Mouse (Mus musculus) layer of hippocampus, postnatal 14 days (tissue): ENCODE measurements at regions not wholly inside any gene's neighbourhood (a gene's known extent, or its start where the extent isn't known, plus 50 kb on each side); places are given as distances from the start of the nearest gene placed in this dataset.

Source experiments
- DNase-seq, 2 experiments: peaks; one replicate each; pipeline ENCODE4 v3.0.0; 2021 to 2022; ENCODE audit warnings: low spot score in 2 of 2, mixed read lengths in 1 of 2

GRCm38 (mm10) chr13:15283065-15283464 is 180.0 kb upstream of the Gli3 start:
- DNase-seq, result no peak

- peak; percentile 3 to 44 for DNase-seq
These were observed 164.6 kb upstream of the Gli3 start for GRCm38 (mm10) chr13:15298457-15298856.

GRCm38 (mm10) chr13:15325413-15325812 is 137.6 kb upstream of the Gli3 start:
- DNase-seq, result no peak

- DNase-seq, result no peak
These were observed 136.9 kb upstream of the Gli3 start for GRCm38 (mm10) chr13:15326146-15326545.

GRCm38 (mm10) chr13:15329561-15329960 is 133.5 kb upstream of the Gli3 start:
- DNase-seq, result no peak

GRCm38 (mm10) chr13:15343474-15343873 is 119.6 kb upstream of the Gli3 start:
- DNase-seq, result no peak

- no peak for DNase-seq
These were observed 116.2 kb upstream of the Gli3 start for GRCm38 (mm10) chr13:15346866-15347265.

- DNase-seq, result no peak
These were observed 96.6 kb upstream of the Gli3 start for GRCm38 (mm10) chr13:15366437-15366836.

GRCm38 (mm10) chr13:15380081-15380480 is 83.0 kb upstream of the Gli3 start:
- peak in 1 of 2 experiments; percentile 6 for DNase-seq

- no peak for DNase-seq
These were observed 67.8 kb upstream of the Gli3 start for GRCm38 (mm10) chr13:15395249-15395648.

GRCm38 (mm10) chr13:15395694-15396093 is 67.3 kb upstream of the Gli3 start:
- no peak for DNase-seq

- no peak for DNase-seq
These were observed 64.4 kb upstream of the Gli3 start for GRCm38 (mm10) chr13:15398677-15399076.
